Mouse (Mus musculus): ENCODE measurements around the gene Arhgef3. TPM values are rescaled to one million over a fixed set of nuclear protein-coding genes. Genes with fewer than 3 reads are reported as not detected.

Gene Arhgef3
- polyA plus RNA-seq, 1 experiment, result 17.0 TPM

DNA sequence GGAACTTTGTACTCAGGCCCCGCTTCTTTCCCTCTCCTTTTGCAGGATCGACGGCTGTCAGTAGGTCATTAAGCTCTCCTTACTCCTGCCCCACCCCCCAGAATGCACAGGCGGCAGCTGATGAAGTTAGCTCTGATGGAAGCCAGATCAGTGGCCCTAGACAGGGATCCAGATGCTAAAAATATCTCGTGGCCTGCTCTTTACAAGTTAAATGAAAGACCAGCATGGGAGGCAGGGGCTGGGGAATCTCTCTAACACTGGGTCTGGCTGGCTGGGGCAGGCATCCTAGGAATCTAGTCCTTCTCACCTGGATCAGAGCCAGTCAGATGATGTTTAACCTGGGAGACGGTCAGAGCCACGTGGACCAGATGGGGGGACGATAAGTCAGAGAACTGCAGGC, 36.7 kb downstream of the Arhgef3 start:
- Histone ChIP-seq H3K36me3 (ENCODE audit: control insufficient read depth, insufficient read depth, low read length) (no peaks in the 10 kb centered on the region), H3K27me3 (ENCODE audit: control insufficient read depth, insufficient read depth, low read length) (no peaks in the 10 kb centered on the region), H3K27ac (ENCODE audit: control insufficient read depth, insufficient read depth, low read length) (no peak overlapping the region), H3K4me1 (replicated peaks; ENCODE audit: control insufficient read depth, insufficient read depth, low read length) (no peaks in the 10 kb centered on the region), H3K4me3 (ENCODE audit: control insufficient read depth, insufficient read depth, low read length) (no peak overlapping the region)
- 77% methylated on average over 8 of the region's 8 CpGs for WGBS
- no peak for DNase-seq
- TF ChIP-seq POLR2A (IDR thresholded peaks at IDR 0.05; ENCODE audit: control insufficient read depth, extremely low read depth, insufficient read depth, low read length, poor library complexity) (no peak), CTCF (IDR thresholded peaks at IDR 0.05; ENCODE audit: borderline replicate concordance, control insufficient read depth, extremely low read depth, insufficient read depth, low read length, poor library complexity) (no peak)

DNA sequence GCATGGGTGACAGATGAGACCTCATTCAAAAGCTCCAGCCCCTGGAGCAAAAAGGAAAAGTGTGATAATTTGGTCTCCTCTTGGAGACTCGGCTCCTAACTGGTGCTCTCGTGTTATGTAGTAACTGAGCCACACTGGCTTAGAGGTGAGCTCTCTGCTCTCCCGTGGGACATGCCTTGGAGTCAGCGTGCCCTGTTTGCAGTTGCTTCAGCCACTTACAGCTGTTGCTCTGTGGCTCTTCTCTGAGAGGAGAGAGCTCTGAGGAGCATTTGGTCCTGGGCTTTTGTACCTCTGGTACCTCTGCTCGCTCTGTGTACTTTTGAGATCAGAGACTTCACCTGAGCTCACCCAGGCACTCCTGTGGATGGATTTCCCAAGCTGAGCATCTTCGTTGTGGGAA, 40.4 kb downstream of the Arhgef3 start:
- no peak for DNase-seq
- 86% methylated on average over 6 of the region's 6 CpGs for WGBS
- Histone ChIP-seq H3K27ac (ENCODE audit: control insufficient read depth, insufficient read depth, low read length) (no peak overlapping the region), H3K4me3 (ENCODE audit: control insufficient read depth, insufficient read depth, low read length) (no peak overlapping the region), H3K4me1 (replicated peaks; ENCODE audit: control insufficient read depth, insufficient read depth, low read length) (no peaks in the 10 kb centered on the region), H3K36me3 (ENCODE audit: control insufficient read depth, insufficient read depth, low read length) (no peaks in the 10 kb centered on the region), H3K27me3 (ENCODE audit: control insufficient read depth, insufficient read depth, low read length) (no peaks in the 10 kb centered on the region)
- TF ChIP-seq POLR2A (IDR thresholded peaks at IDR 0.05; ENCODE audit: control insufficient read depth, extremely low read depth, insufficient read depth, low read length, poor library complexity), result no peak
- no peak for TF ChIP-seq CTCF (IDR thresholded peaks at IDR 0.05; ENCODE audit: borderline replicate concordance, control insufficient read depth, extremely low read depth, insufficient read depth, low read length, poor library complexity)

DNA sequence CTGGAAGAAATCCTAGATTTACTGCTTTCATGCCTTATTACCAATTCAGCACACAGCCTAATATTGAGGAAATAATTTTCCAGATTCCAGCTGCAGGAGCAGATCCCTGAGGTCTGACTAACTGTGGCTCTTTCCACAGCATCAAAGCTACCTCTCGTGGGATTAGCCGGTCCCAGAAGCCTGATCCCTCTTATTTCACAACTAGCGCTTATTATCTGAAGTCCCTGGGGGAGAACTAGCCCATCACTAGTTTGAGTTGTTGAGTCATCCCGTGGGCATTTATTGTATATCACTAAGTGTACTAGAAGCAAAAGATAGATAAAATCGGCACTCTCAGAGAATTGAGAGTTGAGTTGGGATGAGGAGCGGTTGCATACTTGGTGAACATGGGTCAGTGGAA, 41.3 kb downstream of the Arhgef3 start:
- no peaks in the 10 kb centered on the region for H3K36me3 ChIP-seq (ENCODE audit: control insufficient read depth, insufficient read depth, low read length)
- H3K27ac ChIP-seq (ENCODE audit: control insufficient read depth, insufficient read depth, low read length), result no peak overlapping the region
- no peaks in the 10 kb centered on the region for H3K4me1 ChIP-seq (replicated peaks; ENCODE audit: control insufficient read depth, insufficient read depth, low read length)
- DNase-seq, result no peak
- TF ChIP-seq POLR2A (IDR thresholded peaks at IDR 0.05; ENCODE audit: control insufficient read depth, extremely low read depth, insufficient read depth, low read length, poor library complexity), result no peak
- no peaks in the 10 kb centered on the region for H3K27me3 ChIP-seq (ENCODE audit: control insufficient read depth, insufficient read depth, low read length)
- H3K4me3 ChIP-seq (ENCODE audit: control insufficient read depth, insufficient read depth, low read length), result no peak overlapping the region
- whole genome bisulfite sequencing, result 95% methylated on average over 6 of the region's 6 CpGs

DNA sequence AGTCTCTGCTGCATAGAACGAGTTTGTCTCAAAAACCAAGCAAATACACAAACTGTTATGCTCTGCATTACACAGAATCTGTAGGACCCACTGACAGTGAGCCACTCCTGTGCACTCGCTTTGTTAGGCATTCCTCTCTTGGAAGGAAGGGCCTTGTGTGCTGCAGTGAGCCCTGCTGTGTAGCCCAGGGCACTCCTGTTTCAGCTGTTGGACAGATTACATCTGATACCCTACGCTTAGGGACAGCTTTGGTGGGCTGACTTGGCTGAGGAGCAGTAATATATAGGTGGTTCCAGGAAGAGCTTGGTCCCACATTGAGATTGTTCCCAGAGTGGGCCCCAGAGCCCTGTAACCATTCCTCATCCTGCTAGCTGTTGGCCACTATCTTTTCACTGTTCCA, 43.4 kb downstream of the Arhgef3 start:
- H3K4me3 ChIP-seq (ENCODE audit: control insufficient read depth, insufficient read depth, low read length), result no peak overlapping the region
- DNase-seq, result no peak
- WGBS, result 93% methylated on average over 3 of the region's 3 CpGs

DNA sequence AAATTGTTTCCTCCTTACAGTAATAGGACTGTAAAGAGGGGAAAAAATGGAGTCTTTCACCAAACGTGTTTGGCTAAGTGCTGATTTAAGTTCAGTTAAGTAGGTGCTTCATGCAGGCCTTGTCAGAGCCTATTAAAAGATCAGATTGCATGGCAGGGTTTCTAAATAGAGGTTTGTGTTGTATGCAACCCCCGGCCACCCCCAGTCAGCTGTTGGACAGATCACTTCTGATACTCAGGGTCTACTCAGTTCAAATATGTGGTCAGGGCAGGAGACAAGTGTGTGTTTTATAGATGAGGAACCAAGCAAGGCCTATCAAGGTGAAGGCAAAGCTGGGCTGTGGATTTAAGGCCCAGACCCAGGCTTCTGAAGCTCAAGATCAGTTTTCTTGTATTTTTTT, 44.1 kb downstream of the Arhgef3 start:
- Histone ChIP-seq H3K36me3 (ENCODE audit: control insufficient read depth, insufficient read depth, low read length) (no peaks in the 10 kb centered on the region), H3K4me1 (replicated peaks; ENCODE audit: control insufficient read depth, insufficient read depth, low read length) (no peaks in the 10 kb centered on the region), H3K27ac (ENCODE audit: control insufficient read depth, insufficient read depth, low read length) (no peak overlapping the region), H3K27me3 (ENCODE audit: control insufficient read depth, insufficient read depth, low read length) (no peaks in the 10 kb centered on the region), H3K4me3 (ENCODE audit: control insufficient read depth, insufficient read depth, low read length) (no peak overlapping the region)
- WGBS, result 90% methylated on average over 2 of the region's 2 CpGs
- no peak for TF ChIP-seq CTCF (IDR thresholded peaks at IDR 0.05; ENCODE audit: borderline replicate concordance, control insufficient read depth, extremely low read depth, insufficient read depth, low read length, poor library complexity)
- no peak for TF ChIP-seq POLR2A (IDR thresholded peaks at IDR 0.05; ENCODE audit: control insufficient read depth, extremely low read depth, insufficient read depth, low read length, poor library complexity)
- DNase-seq, result no peak

More for the DNA sequence above, 43.4 kb downstream of the Arhgef3 start:
- Histone ChIP-seq H3K36me3 (ENCODE audit: control insufficient read depth, insufficient read depth, low read length) (no peaks in the 10 kb centered on the region), H3K27ac (ENCODE audit: control insufficient read depth, insufficient read depth, low read length) (no peak overlapping the region), H3K4me1 (replicated peaks; ENCODE audit: control insufficient read depth, insufficient read depth, low read length) (no peaks in the 10 kb centered on the region), H3K27me3 (ENCODE audit: control insufficient read depth, insufficient read depth, low read length) (no peaks in the 10 kb centered on the region)
- TF ChIP-seq CTCF (IDR thresholded peaks at IDR 0.05; ENCODE audit: borderline replicate concordance, control insufficient read depth, extremely low read depth, insufficient read depth, low read length, poor library complexity), result no peak
- no peak for TF ChIP-seq POLR2A (IDR thresholded peaks at IDR 0.05; ENCODE audit: control insufficient read depth, extremely low read depth, insufficient read depth, low read length, poor library complexity)

DNA sequence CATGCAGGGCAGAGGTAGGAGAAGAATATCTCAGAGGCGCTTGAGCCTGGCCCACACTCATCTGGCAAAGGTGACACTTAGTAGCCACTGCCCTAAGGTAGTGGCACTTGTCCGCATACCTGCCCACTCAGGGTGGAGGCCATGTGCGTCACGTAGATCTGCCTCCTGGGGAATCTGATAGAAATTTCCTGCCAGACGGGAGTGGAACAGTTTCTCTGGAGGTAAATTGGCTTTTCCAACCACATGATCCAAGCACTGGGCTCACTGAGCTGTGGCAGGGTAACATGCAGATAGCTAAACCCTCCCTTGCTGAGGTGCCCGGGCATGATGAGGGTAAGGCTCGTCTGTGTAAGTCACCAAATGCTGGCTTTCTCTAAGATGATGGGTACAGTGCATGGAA, 46.1 kb downstream of the Arhgef3 start:
- no peaks in the 10 kb centered on the region for H3K36me3 ChIP-seq (ENCODE audit: control insufficient read depth, insufficient read depth, low read length)
- WGBS, result 98% methylated on average over 7 of the region's 7 CpGs
- DNase-seq, result no peak
- no peak overlapping the region for H3K4me3 ChIP-seq (ENCODE audit: control insufficient read depth, insufficient read depth, low read length)
- no peaks in the 10 kb centered on the region for H3K4me1 ChIP-seq (replicated peaks; ENCODE audit: control insufficient read depth, insufficient read depth, low read length)
- no peaks in the 10 kb centered on the region for H3K27me3 ChIP-seq (ENCODE audit: control insufficient read depth, insufficient read depth, low read length)
- H3K27ac ChIP-seq (ENCODE audit: control insufficient read depth, insufficient read depth, low read length), result no peak overlapping the region
- no peak for TF ChIP-seq CTCF (IDR thresholded peaks at IDR 0.05; ENCODE audit: borderline replicate concordance, control insufficient read depth, extremely low read depth, insufficient read depth, low read length, poor library complexity)
- TF ChIP-seq POLR2A (IDR thresholded peaks at IDR 0.05; ENCODE audit: control insufficient read depth, extremely low read depth, insufficient read depth, low read length, poor library complexity), result no peak

DNA sequence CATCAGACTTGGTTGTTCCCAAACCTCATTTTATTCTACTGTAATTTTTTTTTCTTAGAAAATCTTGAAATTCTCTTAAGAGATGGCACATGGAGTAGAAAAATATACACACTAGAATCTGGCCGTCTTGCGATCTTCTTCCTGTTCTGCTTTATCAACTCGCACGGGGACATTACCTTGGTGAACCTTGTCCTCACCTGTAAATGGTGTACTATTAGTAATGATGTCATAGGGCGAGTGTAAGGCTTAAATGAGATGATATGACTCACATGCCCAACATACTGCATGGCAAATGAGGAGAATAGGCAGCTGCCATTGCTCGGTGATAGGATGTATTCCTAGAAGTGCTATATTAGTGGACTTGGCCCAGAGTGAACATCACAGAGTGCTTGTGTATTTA, 49.9 kb downstream of the Arhgef3 start:
- 91% methylated on average over 6 of the region's 6 CpGs for WGBS
- Histone ChIP-seq H3K27ac (ENCODE audit: control insufficient read depth, insufficient read depth, low read length) (no peak overlapping the region), H3K4me1 (replicated peaks; ENCODE audit: control insufficient read depth, insufficient read depth, low read length) (no peaks in the 10 kb centered on the region), H3K36me3 (ENCODE audit: control insufficient read depth, insufficient read depth, low read length) (no peaks in the 10 kb centered on the region), H3K27me3 (ENCODE audit: control insufficient read depth, insufficient read depth, low read length) (no peaks in the 10 kb centered on the region), H3K4me3 (ENCODE audit: control insufficient read depth, insufficient read depth, low read length) (no peak overlapping the region)
- DNase-seq, result no peak
- TF ChIP-seq POLR2A (IDR thresholded peaks at IDR 0.05; ENCODE audit: control insufficient read depth, extremely low read depth, insufficient read depth, low read length, poor library complexity) (no peak), CTCF (IDR thresholded peaks at IDR 0.05; ENCODE audit: borderline replicate concordance, control insufficient read depth, extremely low read depth, insufficient read depth, low read length, poor library complexity) (no peak)

All from thymus, adult 2 months (tissue).